Mouse (Mus musculus) retina, postnatal 7 days (tissue): ENCODE results near the gene Olfr157.
"Not testable (repeated sequence)": the region's sequence is repeated elsewhere in the genome, so short reads cannot be mapped to it uniquely, and the experiment has no call there.

ENCODE experiments used
- DNase-seq: peaks from one replicate; pipeline ENCODE4 v3.0.0-alpha.2; 2012; ENCODE audit warnings: low read depth, low spot score

Gene Olfr157

DNA sequence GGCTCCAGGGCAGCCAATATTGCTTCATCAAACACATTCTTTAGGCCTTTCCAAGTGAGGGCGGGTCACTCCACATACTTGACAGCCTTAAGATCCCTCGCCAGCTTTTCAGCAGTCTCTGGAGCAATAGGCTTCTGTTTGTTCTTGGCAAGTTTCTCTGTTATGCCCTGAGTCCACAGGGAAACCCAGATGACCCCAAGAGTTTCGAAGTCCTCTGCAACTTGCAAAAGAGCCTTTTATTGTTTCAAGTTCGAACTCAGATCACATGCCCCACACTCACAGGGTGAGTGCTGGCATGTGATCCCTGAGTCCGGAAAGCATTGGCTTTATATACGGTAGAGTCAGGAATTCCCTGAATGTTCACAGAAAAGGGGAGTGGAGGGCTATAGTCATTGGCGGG is 41.1 kb downstream of the Olfr157 start:
- DNase-seq, result no peak

GRCm38 (mm10) chr4:43795844-43796243 is 44.2 kb downstream of the Olfr157 start:
- DNase-seq, result not testable (repeated sequence)

DNA sequence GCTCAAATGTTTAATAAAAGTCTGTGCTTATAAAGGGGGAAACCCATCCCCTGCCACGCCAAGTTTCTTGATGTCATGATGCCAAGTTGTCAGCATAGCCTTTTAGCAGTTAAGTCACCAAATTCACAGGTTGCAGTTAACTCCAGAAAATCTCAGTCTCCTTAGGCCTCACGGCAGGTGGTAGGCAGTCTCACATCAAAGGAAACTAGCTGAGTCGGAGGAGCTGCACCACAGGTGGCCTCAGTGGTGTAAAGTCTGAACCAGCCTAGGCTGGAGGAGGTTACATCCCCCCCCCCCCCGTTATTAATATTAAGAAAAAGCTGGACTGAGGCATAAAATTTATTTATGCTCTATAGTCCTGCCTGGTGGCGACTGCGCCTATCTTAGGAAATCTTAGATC is 44.7 kb downstream of the Olfr157 start:
- no peak for DNase-seq
